Mouse (Mus musculus): ENCODE measurements around the gene Zfp974.
"Not testable (repeated sequence)": the region's sequence is repeated elsewhere in the genome, so short reads cannot be mapped to it uniquely, and the experiment has no call there.

DNA sequence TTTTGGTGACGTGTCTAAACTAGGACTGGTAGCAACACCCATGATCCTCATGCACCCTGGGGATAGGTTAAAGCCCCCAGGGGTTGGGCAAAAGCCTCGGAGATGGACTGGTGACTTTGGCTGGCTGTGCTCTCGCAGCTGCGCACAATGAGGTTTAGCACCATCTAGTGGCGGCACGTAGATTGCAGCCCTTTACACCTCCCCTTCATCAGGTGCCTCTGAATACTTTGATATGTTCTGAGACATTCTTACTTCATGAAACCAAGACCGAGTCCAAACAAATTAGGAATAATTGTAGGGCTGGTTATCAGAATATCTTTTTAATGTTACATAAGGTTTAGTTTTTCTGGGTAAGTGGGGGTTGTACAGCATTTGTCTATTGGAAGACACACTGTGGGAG lies 12.6 kb upstream of the Zfp974 start:
- TF ChIP-seq POLR2A (IDR thresholded peaks at IDR 0.05; ENCODE audit: low read depth, low read length): not testable (repeated sequence)
- TF ChIP-seq CTCF (IDR thresholded peaks at IDR 0.05; ENCODE audit: extremely low read depth, insufficient read length, insufficient replicate concordance, low read depth, low read length): peak; percentile 13; the same call in 1 of the 2 replicates

Measured in small intestine, adult 2 months (tissue).